Mouse (Mus musculus) ovary, adult 10 weeks (tissue): Measurements from ENCODE around the gene Gm21731. TPM values are rescaled to one million over a fixed set of nuclear protein-coding genes. Genes with fewer than 3 reads are reported as not detected.

ENCODE experiments used
- polyA plus RNA-seq: library from polyadenylated mRNA; stranded (reverse); fragments of 350-450 nt; fragmentation: Illumina TruSeq; extraction: RNeasy Lipid Tissue Mini Kit (QIAGEN cat#74804); gene quantifications from one replicate; pipeline ENCODE4 v1.2.3, GENCODE M21; 2014

The Gm21731 gene
- not detected for polyA plus RNA-seq

DNA sequence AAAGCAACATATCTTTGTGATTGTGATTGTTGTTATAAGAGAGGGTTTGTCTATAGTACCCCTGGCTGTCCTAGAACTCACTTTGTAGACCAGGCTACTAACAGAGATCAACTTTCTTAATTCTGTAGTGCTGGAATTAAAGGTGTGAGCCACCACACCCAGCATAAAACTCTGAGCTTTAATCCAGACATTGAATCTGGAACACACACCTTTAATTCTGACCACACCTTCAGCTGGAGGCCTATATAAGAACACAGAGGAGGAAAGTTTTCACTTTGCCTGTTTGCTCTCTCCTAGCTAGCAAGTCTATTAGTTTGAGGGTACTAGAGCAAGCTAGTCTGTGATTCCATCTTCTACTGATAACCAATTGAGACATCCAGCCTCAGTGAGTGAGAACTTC lies at the start of gene Gm21731:
TSS of gene Gm21731 (plus strand) at position 301 of the 400 bp plus-strand sequence.

DNA sequence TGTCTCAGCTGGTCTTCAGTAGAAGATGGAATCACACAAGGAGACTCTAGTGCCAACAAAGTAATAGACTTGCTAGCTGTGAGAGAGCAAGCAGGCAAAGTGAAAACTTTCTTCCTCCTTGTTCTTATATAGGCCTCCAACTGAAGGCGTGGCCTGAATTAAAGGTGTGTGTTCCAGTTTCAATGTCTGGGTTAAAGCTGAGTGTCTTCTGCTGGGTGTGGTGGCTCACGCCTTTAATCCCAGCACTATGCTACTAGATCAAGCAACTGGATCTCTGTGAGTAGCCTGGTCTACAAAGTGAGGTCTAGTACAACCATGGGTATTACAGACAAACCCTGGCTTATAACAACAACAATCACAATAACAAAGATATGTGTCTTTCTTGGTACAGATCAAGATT lies 23.1 kb upstream of the Gm21731 start, which contains the start of gene Gm21762:
TSS of gene Gm21762 (minus strand) at position 101 of the 400 bp plus-strand sequence.

DNA sequence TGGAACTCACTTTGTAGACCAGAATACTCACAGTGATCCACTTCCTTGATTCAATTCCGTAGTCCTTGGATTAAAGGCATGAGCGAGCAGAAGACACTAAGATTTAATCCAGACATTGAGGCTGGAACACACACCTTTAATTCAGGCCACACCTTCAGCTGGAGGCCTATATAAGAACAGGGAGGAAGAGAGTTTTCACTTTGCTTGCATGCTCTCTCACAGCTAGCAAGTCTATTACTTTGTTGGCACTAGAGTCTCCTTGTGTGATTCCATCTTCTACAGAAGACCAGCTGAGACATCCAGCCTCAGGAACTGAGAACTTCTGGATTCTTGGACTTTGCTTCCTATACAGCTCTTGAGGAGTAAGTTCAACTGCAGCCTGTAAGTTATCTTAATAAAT lies 24.0 kb downstream of the Gm21731 start, which contains the start of gene AF067061:
TSS of gene AF067061 (plus strand) at position 245 of the 400 bp plus-strand sequence.

Other genes starting within 250 kb of the Gm21731 start
- gene Gm36079, start 212.1 kb upstream of the Gm21731 start, polyA plus RNA-seq = not detected
- 6.3 TPM for gene Gm21188, start 186.9 kb upstream of the Gm21731 start, polyA plus RNA-seq
- gene Gm20767, start 98.9 kb upstream of the Gm21731 start, polyA plus RNA-seq = not detected
- not detected for gene Gm21818, start 66.7 kb upstream of the Gm21731 start, polyA plus RNA-seq
- not detected for gene Gm21762, start 23.2 kb upstream of the Gm21731 start, polyA plus RNA-seq
- not detected for gene AF067061, start 24.0 kb downstream of the Gm21731 start, polyA plus RNA-seq
- 0.77 TPM for gene BC147527, start 61.3 kb downstream of the Gm21731 start, polyA plus RNA-seq
- gene Tcstv3, start 77.8 kb downstream of the Gm21731 start, polyA plus RNA-seq = not detected